Mouse (Mus musculus) monocyte, adult 2 months (primary cell): Measurements from ENCODE around the gene Atad2b.
A peak's percentile ranks its signal among the peaks of the same experiment; 100 is the strongest.
"Not testable (repeated sequence)": the region's sequence is repeated elsewhere in the genome, so short reads cannot be mapped to it uniquely, and the experiment has no call there.

Experiments
- DNase-seq, 2 experiments: peaks; one replicate each; pipeline ENCODE4 v3.0.0; 2022; ENCODE audit warnings: low spot score in 2 of 2, low read depth in 1 of 2

Atad2b gene

GRCm38 (mm10) chr12:4910496-4910895 is 6.7 kb upstream of the Atad2b start:
- DNase-seq: not testable (repeated sequence)

- no peak for DNase-seq
Observed at GRCm38 (mm10) chr12:4911716-4912115, 5.4 kb upstream of the Atad2b start.

- DNase-seq: no peak
Observed at GRCm38 (mm10) chr12:4914441-4914840, 2.7 kb upstream of the Atad2b start.

- DNase-seq: no peak
Observed at GRCm38 (mm10) chr12:4914944-4915343, 2.2 kb upstream of the Atad2b start.

GRCm38 (mm10) chr12:4917805-4918591 is 845 bp downstream of the Atad2b start:
- DNase-seq: peak; percentile 67 to 72

- DNase-seq: no peak
Observed at GRCm38 (mm10) chr12:4928197-4928596, 11.0 kb downstream of the Atad2b start.

GRCm38 (mm10) chr12:4930820-4931548 is 13.8 kb downstream of the Atad2b start:
- DNase-seq: no peak

GRCm38 (mm10) chr12:4952272-4952671 is 35.1 kb downstream of the Atad2b start:
- no peak for DNase-seq

GRCm38 (mm10) chr12:4953156-4953555 is 36.0 kb downstream of the Atad2b start:
- DNase-seq: no peak

GRCm38 (mm10) chr12:4972939-4973338 is 55.8 kb downstream of the Atad2b start:
- DNase-seq: peak; percentile 19 to 38

GRCm38 (mm10) chr12:4978324-4978723 is 61.2 kb downstream of the Atad2b start:
- no peak for DNase-seq

- no peak for DNase-seq
Observed at GRCm38 (mm10) chr12:4996981-4997380, 79.8 kb downstream of the Atad2b start.

- no peak for DNase-seq
Observed at GRCm38 (mm10) chr12:5005338-5005737, 88.2 kb downstream of the Atad2b start.

GRCm38 (mm10) chr12:5005776-5006175 is 88.6 kb downstream of the Atad2b start:
- not testable (repeated sequence) for DNase-seq

GRCm38 (mm10) chr12:5008638-5009037 is 91.5 kb downstream of the Atad2b start:
- not testable (repeated sequence) for DNase-seq

- no peak for DNase-seq
Observed at GRCm38 (mm10) chr12:5025226-5025861, 108.2 kb downstream of the Atad2b start.

GRCm38 (mm10) chr12:5029035-5029434 is 111.9 kb downstream of the Atad2b start:
- no peak for DNase-seq

GRCm38 (mm10) chr12:5038008-5038407 is 120.9 kb downstream of the Atad2b start:
- DNase-seq: no peak

- DNase-seq: no peak
Observed at GRCm38 (mm10) chr12:5044141-5044540, 127.0 kb downstream of the Atad2b start.

GRCm38 (mm10) chr12:5048104-5048503 is 131.0 kb downstream of the Atad2b start:
- DNase-seq: no peak

- no peak for DNase-seq
Observed at GRCm38 (mm10) chr12:5067590-5067989, 150.4 kb downstream of the Atad2b start.

GRCm38 (mm10) chr12:5070131-5070530 is 153.0 kb downstream of the Atad2b start:
- DNase-seq: no peak
